Mouse (Mus musculus): ENCODE measurements around the gene Zfp691.

DNA sequence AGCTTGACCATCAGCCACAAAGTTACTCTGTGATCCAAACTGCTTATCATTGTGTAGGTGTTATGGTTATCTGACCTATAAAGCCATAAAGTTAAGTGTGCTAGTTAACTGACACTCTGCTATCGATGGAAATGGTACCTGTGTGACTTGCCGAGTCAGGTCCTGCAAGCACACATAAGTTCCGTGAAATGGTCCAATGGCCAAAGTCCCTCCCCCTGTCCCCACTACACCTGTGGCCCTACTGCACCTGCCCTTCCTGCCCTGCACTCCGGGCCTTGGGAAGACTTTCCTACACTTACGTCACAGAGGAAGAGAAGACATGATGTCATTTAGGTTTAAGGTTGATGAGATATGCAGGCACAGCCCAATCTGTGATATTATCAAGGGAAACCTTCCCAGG is 26.6 kb downstream of the Zfp691 start:
- TF ChIP-seq ZC3H11A (IDR thresholded peaks at IDR 0.05; ENCODE audit: borderline replicate concordance, low read depth, low read length) (no peak), MAFK (IDR thresholded peaks at IDR 0.05; ENCODE audit: insufficient read depth, low read depth, low read length) (no peak)

Measured in ES-E14 (cell line).